Mouse (Mus musculus) liver, embryonic 15.5 days (tissue): Measurements from ENCODE around the gene 2900011O08Rik. TPM values are rescaled to one million over a fixed set of nuclear protein-coding genes. Genes with fewer than 3 reads are reported as not detected.

Source experiments
- ATAC-seq: fragments of 200-750 bp; cut with Nextera tagmentation; 2 replicates; pipeline ENCODE4 v1.8.0; 2017; ENCODE audit warnings: moderate number of reproducible peaks, mild to moderate bottlenecking, moderate library complexity; ENCODE audit not compliant: insufficient read depth
- H3K27ac ChIP-seq: fragments of 300-500 bp; sonication (generic); replicated peaks from 2 replicates; pipeline ENCODE4 v1.5.1; 2015; ENCODE audit warnings: mild to moderate bottlenecking, inconsistent platforms
- H3K27me3 ChIP-seq: fragments of 300-500 bp; sonication (generic); 2 replicates; pipeline ENCODE4 v1.6.1; 2015; ENCODE audit warnings: mild to moderate bottlenecking, inconsistent platforms
- H3K36me3 ChIP-seq: fragments of 300-500 bp; sonication (generic); replicated peaks from 2 replicates; pipeline ENCODE4 v1.6.1; 2015; ENCODE audit warnings: moderate library complexity, mild to moderate bottlenecking, inconsistent platforms
- H3K4me1 ChIP-seq: fragments of 300-500 bp; sonication (generic); replicated peaks from 2 replicates; pipeline ENCODE4 v1.6.1; 2015; ENCODE audit warnings: inconsistent platforms
- H3K4me2 ChIP-seq: fragments of 300-500 bp; sonication (generic); 2 replicates; pipeline ENCODE4 v1.6.1; 2015; ENCODE audit warnings: moderate library complexity, mild to moderate bottlenecking, inconsistent platforms
- H3K4me3 ChIP-seq: fragments of 300-500 bp; sonication (generic); replicated peaks from 2 replicates; pipeline ENCODE4 v1.5.1; 2015; ENCODE audit warnings: mild to moderate bottlenecking, inconsistent platforms
- H3K9ac ChIP-seq: fragments of 300-500 bp; sonication (generic); 2 replicates; pipeline ENCODE4 v1.6.1; 2015; ENCODE audit warnings: moderate library complexity, mild to moderate bottlenecking, inconsistent platforms
- H3K9me3 ChIP-seq: fragments of 300-500 bp; sonication (generic); replicated peaks from 2 replicates; pipeline ENCODE4 v1.6.1; 2016; ENCODE audit warnings: inconsistent platforms
- WGBS: fragments of 180-500 bp; shearing (Covaris S2); methylation state at CpG from one replicate; pipeline ENCODE4 v1.1.7; 2015; ENCODE audit warnings: mixed read lengths; ENCODE audit not compliant: insufficient replicate concordance; 5-methylcytosine and 5-hydroxymethylcytosine counted together
- polyA plus RNA-seq: library from polyadenylated mRNA; unstranded; fragments of >200 nt; fragmentation: Nextera tagmentation; extraction: Ambion mirVana; gene quantifications from 2 replicates; pipeline ENCODE4 v1.2.1, GENCODE M21; 2015

2900011O08Rik gene
- polyA plus RNA-seq, 1 experiment from 2014 or later = 0.09 TPM

GRCm38 (mm10) chr16:14070471-14071169 is 84.2 kb downstream of the 2900011O08Rik start:
- Histone ChIP-seq H3K4me2 (no peak overlapping the region), H3K36me3 (no peaks in the 10 kb centered on the region), H3K4me1 (no peaks in the 10 kb centered on the region), H3K4me3 (no peak overlapping the region), H3K9me3 (no peaks in the 10 kb centered on the region), H3K27me3 (no peaks in the 10 kb centered on the region), H3K27ac (no peak overlapping the region), H3K9ac (no peak overlapping the region)
- WGBS = 60% methylated on average over 5 of the region's 5 CpGs
- ATAC-seq = no peak

DNA sequence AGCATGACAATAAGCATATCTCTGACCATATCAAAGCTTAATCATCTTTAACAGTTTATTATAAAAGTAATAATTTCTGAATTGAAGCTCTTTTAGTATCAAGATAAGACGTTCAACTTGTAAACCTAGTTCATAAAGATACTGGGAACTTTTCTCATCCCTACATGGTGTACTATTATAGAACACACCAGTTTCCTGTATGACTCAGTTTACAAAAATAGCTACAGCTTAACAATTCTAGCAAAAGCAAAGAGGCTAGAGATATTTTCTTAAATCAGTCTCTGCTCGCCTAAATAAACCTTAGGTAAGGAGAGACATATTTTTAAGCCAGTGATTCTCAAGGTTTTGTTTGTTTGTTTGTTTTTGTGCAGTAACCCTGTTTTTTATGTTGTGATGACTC is 96.5 kb downstream of the 2900011O08Rik start:
- Histone ChIP-seq H3K9me3 (no peaks in the 10 kb centered on the region), H3K4me2 (no peak overlapping the region), H3K4me1 (no peaks in the 10 kb centered on the region), H3K9ac (no peak overlapping the region), H3K27me3 (no peaks in the 10 kb centered on the region), H3K27ac (no peak overlapping the region), H3K4me3 (no peak overlapping the region), H3K36me3 (no peaks in the 10 kb centered on the region)
- no peak for ATAC-seq
- 50% methylated on average over 2 of the region's 2 CpGs for WGBS

- Histone ChIP-seq H3K27me3 (no peaks in the 10 kb centered on the region), H3K4me2 (no peak overlapping the region), H3K9ac (no peak overlapping the region), H3K36me3 (no peaks in the 10 kb centered on the region), H3K27ac (no peak overlapping the region), H3K9me3 (no peaks in the 10 kb centered on the region), H3K4me1 (no peaks in the 10 kb centered on the region), H3K4me3 (no peak overlapping the region)
- 29% methylated on average over 3 of the region's 3 CpGs for WGBS
- ATAC-seq = no peak
Observed at GRCm38 (mm10) chr16:14088249-14088648, 101.8 kb downstream of the 2900011O08Rik start.

DNA sequence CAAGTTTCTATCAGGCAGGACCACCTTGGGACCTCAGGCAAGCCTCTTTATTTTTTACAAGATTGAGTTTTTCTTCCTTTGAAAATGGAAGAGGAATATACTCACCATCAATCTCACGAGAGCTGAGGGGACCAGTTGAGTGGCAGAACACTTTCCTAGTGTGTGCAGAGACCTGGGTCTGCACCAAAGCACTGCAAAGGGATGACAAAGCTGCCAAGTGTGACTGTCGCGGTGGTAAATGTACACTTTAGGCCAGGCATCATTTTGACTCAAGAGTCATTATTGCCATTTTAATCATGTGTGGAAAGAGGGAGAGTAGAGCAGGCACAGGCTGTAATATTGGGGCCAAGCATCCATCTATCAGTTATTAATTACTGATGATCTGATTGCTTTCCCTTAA is 102.9 kb downstream of the 2900011O08Rik start:
- Histone ChIP-seq H3K36me3 (no peaks in the 10 kb centered on the region), H3K4me2 (no peak overlapping the region), H3K9me3 (no peaks in the 10 kb centered on the region), H3K27ac (no peak overlapping the region), H3K9ac (no peak overlapping the region), H3K4me3 (no peak overlapping the region), H3K4me1 (no peaks in the 10 kb centered on the region), H3K27me3 (no peaks in the 10 kb centered on the region)
- ATAC-seq = no peak
- WGBS = 64% methylated on average over 3 of the region's 3 CpGs

- no peaks in the 10 kb centered on the region for H3K36me3 ChIP-seq
- no peak overlapping the region for H3K4me2 ChIP-seq
- H3K9ac ChIP-seq = no peak overlapping the region
- no peak overlapping the region for H3K27ac ChIP-seq
- no peak for ATAC-seq
- no peaks in the 10 kb centered on the region for H3K9me3 ChIP-seq
- no peaks in the 10 kb centered on the region for H3K27me3 ChIP-seq
- no peak overlapping the region for H3K4me3 ChIP-seq
- H3K4me1 ChIP-seq = no peaks in the 10 kb centered on the region
- 59% methylated on average over 2 of the region's 2 CpGs for WGBS
Observed at GRCm38 (mm10) chr16:14091771-14092170, 105.4 kb downstream of the 2900011O08Rik start.

- no peak for ATAC-seq
- H3K9me3 ChIP-seq = no peaks in the 10 kb centered on the region
- no peak overlapping the region for H3K27ac ChIP-seq
- no peak overlapping the region for H3K4me3 ChIP-seq
- no peak overlapping the region for H3K4me2 ChIP-seq
- WGBS = 69% methylated on average over 6 of the region's 6 CpGs
- peaks cover 15% of the 10 kb centered on the region for H3K36me3 ChIP-seq
- H3K4me1 ChIP-seq = no peaks in the 10 kb centered on the region
- H3K27me3 ChIP-seq = no peaks in the 10 kb centered on the region
- H3K9ac ChIP-seq = no peak overlapping the region
Observed at GRCm38 (mm10) chr16:14105891-14106290, 119.5 kb downstream of the 2900011O08Rik start.

- ATAC-seq = no peak
- 37% methylated on average over 3 of the region's 3 CpGs for WGBS
- Histone ChIP-seq H3K27me3 (no peaks in the 10 kb centered on the region), H3K4me1 (no peaks in the 10 kb centered on the region), H3K4me2 (no peak overlapping the region), H3K36me3 (peaks cover 48% of the 10 kb centered on the region), H3K4me3 (no peak overlapping the region), H3K9me3 (no peaks in the 10 kb centered on the region), H3K27ac (no peak overlapping the region), H3K9ac (no peak overlapping the region)
Observed at GRCm38 (mm10) chr16:14109651-14110230, 123.3 kb downstream of the 2900011O08Rik start.

DNA sequence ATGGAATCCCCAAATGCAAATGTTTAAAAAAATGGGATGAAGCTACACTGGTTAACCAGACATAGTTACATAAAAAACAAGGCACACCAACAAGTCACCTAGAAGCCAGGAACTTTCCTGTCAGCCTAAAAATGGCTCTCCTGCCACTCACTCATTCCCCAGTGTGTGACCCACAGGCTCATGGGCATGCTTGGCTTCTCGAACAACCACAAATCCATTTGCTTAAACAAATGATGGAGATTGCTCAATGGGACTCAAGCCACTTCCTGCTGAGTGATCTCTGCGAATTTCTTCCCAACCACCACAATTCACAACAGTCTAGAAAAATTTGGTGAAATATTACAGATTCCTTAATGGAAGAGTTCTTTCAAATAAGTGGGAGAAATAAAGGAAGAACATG is 124.5 kb downstream of the 2900011O08Rik start:
- H3K4me1 ChIP-seq = no peaks in the 10 kb centered on the region
- H3K9ac ChIP-seq = no peak overlapping the region
- no peak overlapping the region for H3K4me2 ChIP-seq
- H3K9me3 ChIP-seq = no peaks in the 10 kb centered on the region
- H3K36me3 ChIP-seq = peaks cover 57% of the 10 kb centered on the region
- no peak for ATAC-seq
- H3K27ac ChIP-seq = no peak overlapping the region
- no peaks in the 10 kb centered on the region for H3K27me3 ChIP-seq
- no peak overlapping the region for H3K4me3 ChIP-seq
- 43% methylated on average over 2 of the region's 2 CpGs for WGBS

- 38% methylated on average over 2 of the region's 2 CpGs for WGBS
- Histone ChIP-seq H3K4me2 (no peak overlapping the region), H3K4me1 (no peaks in the 10 kb centered on the region), H3K27me3 (no peaks in the 10 kb centered on the region), H3K36me3 (peaks cover 70% of the 10 kb centered on the region), H3K9ac (no peak overlapping the region), H3K9me3 (no peaks in the 10 kb centered on the region), H3K27ac (no peak overlapping the region), H3K4me3 (no peak overlapping the region)
- ATAC-seq = no peak
Observed at GRCm38 (mm10) chr16:14112133-14112532, 125.7 kb downstream of the 2900011O08Rik start.

GRCm38 (mm10) chr16:14112742-14113141 is 126.3 kb downstream of the 2900011O08Rik start:
- no peak overlapping the region for H3K4me2 ChIP-seq
- no peaks in the 10 kb centered on the region for H3K9me3 ChIP-seq
- H3K27ac ChIP-seq = no peak overlapping the region
- no peaks in the 10 kb centered on the region for H3K27me3 ChIP-seq
- WGBS = 76% methylated on average over 3 of the region's 3 CpGs
- H3K4me1 ChIP-seq = no peaks in the 10 kb centered on the region
- H3K9ac ChIP-seq = no peak overlapping the region
- peaks cover 76% of the 10 kb centered on the region for H3K36me3 ChIP-seq
- H3K4me3 ChIP-seq = no peak overlapping the region
- ATAC-seq = no peak

DNA sequence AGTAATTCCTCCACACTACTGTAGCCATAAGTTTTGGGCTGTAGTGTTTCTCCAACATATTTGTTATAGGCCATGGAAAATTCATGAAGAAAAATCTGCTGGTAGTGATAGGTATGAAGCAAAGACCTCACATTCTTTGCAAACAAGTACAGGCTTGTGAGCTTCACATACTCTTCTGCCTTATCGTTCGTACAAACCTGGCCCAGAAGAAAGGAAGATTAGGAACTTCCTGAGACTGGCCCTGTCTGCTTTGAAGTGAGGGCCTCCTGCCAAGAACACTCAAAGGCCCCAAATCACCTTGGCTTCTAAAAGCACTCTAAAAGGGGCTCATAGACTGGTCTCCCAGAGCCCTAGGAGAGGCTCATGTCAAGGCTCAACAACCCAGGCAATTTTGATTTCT is 130.9 kb downstream of the 2900011O08Rik start:
- peaks cover 80% of the 10 kb centered on the region for H3K36me3 ChIP-seq
- H3K9me3 ChIP-seq = no peaks in the 10 kb centered on the region
- no peak overlapping the region for H3K4me3 ChIP-seq
- ATAC-seq = no peak
- H3K4me2 ChIP-seq = no peak overlapping the region
- no peak overlapping the region for H3K9ac ChIP-seq
- H3K4me1 ChIP-seq = no peaks in the 10 kb centered on the region
- H3K27me3 ChIP-seq = no peaks in the 10 kb centered on the region
- no peak overlapping the region for H3K27ac ChIP-seq
- 62% methylated on average over 2 of the region's 2 CpGs for WGBS

GRCm38 (mm10) chr16:14120941-14121340 is 134.5 kb downstream of the 2900011O08Rik start:
- Histone ChIP-seq H3K9ac (no peak overlapping the region), H3K4me3 (no peak overlapping the region), H3K4me2 (no peak overlapping the region), H3K9me3 (no peaks in the 10 kb centered on the region), H3K4me1 (no peaks in the 10 kb centered on the region), H3K27ac (no peak overlapping the region), H3K27me3 (no peaks in the 10 kb centered on the region), H3K36me3 (peaks cover 87% of the 10 kb centered on the region)
- no peak for ATAC-seq
- WGBS = 81% methylated on average over 5 of the region's 5 CpGs
